Mouse (Mus musculus): ENCODE data around the gene Kmo.

Gene Kmo

DNA sequence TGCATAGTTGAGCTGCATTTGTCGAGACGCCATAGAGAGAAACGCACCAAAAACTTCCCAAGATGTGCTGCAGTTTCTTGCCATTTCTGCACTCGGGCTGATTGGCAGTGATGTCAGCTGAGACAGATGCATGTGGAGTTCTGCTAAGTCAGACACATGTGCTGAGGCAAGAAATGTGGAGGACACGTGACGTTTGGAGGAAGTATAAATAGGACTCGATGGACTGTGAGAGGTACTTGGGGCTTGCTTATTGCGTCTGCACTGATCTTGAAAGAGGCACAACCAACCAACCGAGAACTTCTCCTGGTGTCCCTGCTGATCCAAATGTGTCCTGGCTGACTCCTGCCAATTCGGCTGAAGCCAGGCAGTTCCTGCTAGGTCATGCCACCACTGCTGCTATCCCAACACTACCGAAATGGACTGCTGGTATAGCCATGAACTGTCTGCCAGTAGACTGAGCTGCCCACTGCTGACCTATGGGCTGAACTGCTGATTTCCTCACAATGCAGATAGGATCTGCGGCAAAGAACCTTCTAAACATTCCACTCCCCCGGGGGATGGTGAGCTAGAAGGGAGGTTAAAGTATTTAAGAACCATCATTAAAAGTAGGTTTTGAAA, at the start of gene Kmo:
Kmo (plus strand) TSS at position 568 of the 618 bp plus-strand sequence.
- DNase-seq, result no peak

DNA sequence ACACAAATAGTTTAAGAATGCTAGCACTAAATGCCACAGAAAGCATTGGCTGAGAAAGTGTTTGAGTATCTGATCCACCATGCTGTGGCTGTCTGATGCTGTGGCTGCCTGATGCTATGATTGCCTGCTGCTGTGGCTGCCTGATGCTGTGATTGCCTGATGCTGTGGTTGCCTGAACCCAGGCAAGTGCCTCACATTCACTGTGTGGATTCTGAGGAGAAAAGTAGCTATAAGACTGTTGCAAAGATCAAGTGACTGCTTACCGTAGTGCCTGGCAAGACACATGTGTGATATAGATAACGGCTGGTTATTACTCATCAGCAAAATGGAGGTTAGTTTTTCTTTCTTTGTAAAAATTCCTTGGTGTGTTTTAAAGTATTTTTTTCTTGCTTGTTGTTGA, 46.1 kb upstream of the Kmo start:
- no peak for DNase-seq

DNA sequence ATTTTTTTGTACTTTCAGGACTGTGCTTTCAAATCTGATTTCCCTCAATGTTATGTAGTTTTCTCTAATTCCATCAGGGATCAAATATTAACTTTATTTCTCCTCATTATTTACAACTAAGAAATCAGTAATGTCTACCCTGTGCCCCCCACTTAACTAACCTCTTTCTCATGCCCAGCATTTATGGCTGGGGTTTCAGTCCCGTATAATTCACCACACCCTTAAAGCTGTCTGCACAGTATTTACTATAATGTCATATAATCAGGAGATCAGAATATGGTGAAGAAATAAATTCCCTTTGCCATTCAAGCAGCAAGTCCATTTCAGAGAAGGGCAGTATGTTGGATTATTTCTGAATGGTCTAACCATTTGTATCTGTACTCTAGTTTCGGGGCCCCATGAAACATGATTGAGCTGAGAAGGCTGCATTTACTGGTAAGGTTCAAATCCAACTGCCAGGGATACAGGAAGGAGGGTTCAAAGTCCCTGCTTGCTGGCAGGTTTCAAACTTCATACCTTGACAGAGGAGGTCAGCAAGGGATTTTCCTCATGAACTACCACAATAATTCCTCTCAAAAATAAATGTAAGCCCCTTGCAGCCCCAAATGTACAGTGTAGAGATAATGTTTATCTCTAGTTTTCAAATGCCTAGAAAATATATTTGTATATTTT, 41.6 kb upstream of the Kmo start:
- DNase-seq, result no peak

DNA sequence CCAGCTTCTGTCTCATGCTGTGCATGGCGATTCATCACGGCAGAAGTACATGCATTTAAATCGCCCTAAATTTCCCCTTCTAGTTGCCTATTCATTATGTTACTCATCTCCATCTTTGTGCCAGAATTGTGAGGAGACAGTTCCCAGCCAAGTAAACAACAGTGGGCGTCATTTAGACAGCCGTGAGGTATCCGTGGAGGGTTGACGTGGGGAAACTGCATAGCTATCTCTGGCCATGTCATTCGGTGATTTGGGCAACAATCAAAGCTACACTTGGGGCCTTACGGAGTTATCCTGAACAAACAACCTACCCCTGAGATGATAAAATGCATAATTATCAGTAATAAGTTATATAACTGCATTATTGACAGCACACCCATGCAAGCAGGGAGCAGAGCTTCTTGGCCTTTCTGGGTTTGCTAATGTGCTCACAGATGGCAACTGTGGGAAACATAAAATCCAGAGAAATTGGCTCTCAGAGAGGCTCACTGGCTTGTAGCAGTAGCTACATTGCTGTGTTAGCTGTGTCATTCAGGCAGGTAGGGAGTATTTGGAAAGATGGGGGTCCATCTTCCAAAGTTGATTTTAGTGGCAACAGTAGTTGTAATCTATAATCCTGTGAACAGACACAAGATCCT, 40.5 kb upstream of the Kmo start:
- DNase-seq, result no peak

DNA sequence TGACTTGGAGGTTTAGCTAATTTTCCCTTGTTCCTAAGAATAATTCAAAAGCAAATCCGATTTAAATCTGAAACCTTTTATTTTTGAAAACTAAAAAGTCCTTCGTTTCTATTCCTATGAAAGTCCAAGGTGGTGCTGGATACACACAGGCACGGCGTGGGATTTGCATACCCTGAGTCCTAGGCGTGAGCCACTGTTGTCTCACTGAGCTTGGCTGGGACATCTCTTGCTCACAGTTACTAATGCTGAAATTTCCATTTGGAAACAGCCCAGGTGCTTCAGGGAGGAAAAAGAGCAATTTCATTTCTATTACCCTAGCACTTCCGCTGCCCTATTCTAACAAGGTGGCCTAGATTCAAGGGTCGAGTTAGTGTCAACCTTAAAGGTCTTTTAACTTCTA, 39.8 kb upstream of the Kmo start:
- no peak for DNase-seq

DNA sequence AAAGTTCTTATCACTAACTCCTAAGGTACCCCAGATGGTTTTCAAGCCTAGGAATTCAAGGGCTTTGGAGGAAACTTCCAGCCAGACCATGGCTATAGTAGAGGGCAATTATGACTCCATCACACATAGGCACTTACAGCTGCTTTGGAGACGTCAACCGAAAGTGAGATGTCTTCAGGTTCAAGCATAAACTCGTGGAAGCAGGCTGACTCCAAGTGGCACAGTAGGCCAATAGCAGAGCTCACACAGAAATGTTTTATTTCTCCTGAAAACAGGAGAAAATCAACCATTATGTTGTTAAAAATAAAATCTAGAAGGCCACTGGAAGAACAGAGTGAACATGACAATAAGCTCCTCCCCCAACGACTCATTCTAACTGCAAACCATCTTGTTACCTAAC, 37.4 kb upstream of the Kmo start:
- no peak for DNase-seq

DNA sequence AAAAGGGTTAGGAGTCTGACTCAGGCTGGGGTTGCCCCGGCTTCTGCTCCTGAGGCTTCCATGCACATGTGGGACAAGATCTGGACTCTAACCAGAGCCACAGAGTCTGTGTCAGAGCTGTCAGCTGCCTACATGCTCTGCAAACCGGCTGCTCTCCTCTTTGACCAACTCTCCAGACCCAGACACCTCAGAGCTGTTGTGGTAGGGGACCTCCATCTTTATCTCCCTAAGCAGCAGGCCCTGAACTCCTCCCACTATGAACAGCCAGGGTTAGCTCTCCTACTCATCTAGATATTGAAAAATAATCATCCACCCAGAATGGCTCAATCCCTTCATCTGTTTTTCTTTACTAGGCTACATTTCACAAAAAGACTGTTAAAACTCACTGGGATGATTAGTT, 34.9 kb upstream of the Kmo start:
- DNase-seq, result no peak

DNA sequence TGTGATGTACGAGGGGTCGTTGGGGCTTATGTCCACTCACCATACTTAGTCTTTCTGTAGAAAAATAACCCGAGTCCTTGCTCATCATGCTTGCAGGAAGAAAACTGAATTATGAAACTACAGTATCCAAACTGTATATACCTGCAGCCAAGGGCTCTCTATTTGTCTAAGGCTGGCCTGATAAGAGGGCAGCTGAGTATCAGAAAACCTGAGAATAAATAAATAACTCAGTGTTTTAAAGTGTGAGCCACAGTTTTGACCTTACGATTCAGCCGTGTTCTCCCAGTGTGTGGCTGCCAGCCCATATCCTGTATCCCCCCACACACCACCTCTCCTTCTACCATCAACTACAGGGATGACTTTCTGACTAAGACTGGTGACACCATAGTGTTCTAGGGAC, 33.5 kb upstream of the Kmo start:
- DNase-seq, result no peak

DNA sequence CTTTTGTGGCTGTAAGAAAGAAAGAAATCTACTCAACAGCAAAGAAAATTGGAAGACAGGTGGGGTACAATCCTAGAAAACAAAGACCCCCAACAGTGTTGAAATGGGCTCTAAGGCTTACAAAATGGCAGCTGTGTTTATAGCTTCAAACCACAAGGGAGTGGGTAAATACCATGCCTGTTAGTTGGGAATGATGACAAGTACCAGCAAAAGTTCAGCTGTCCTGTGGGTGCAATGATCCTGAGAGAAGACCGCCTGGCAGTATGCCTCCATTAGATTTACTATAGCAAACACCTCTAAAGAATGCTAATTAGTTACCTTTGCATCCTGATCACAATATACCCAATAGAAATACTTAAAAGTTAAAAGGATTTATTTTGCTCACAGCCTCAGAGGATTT, 27.3 kb upstream of the Kmo start:
- no peak for DNase-seq

DNA sequence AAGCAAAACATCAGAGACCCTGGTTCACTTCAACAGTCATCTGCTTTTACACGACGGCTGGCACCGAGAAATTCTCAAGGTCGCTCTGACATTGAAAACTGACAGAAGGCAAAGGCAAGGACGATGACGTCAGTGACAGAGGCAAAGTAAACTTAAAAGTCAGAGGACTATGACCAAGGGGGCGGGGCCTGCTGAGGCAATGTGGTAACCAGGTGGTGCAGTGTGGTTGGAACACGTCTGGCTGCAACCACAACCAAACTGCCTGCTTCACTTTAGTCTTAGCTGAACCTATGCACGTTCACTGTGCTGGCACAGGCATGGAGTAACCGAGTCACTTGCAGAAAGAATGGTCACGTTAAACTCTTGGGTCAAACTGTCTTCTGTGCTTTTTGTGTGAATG, 17.9 kb upstream of the Kmo start:
- DNase-seq, result peak; percentile 29

DNA sequence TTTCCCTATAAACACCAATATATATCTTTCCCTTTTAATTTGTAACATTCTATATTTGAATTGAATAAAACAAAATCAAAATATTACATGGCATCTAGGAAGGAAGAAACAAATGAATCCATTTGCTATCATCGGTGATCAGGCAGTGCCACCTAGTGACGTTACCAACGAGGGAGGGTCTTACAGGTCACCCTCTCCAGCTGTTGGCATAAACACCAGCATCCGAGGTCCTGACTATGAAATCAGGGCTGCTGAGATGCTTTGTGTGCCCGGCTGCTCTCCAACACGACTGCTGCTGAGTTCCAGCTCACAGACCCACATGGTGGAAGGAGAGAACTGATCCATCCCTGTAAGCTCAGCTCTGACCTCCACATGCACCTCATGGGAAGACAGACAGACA, 16.8 kb upstream of the Kmo start:
- no peak for DNase-seq

DNA sequence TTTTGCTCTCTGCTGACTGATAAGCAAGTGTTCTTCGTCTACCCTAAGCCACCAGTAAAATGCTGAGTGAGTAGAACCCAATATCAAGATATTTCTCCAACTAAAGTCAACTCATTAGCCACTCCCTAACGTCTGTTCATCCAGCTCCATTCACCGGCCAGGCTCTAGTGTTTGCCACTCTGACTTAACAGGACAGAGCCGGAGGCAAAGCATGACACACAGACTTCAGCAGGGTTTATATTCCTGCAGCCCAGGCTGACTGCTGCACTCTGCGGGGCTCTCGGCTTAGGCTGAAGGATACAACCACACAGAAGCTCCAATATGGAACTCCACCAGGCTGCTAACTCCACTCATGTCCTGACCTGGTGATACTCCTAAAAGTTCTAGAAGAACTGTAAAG, 12.9 kb upstream of the Kmo start:
- no peak for DNase-seq

DNA sequence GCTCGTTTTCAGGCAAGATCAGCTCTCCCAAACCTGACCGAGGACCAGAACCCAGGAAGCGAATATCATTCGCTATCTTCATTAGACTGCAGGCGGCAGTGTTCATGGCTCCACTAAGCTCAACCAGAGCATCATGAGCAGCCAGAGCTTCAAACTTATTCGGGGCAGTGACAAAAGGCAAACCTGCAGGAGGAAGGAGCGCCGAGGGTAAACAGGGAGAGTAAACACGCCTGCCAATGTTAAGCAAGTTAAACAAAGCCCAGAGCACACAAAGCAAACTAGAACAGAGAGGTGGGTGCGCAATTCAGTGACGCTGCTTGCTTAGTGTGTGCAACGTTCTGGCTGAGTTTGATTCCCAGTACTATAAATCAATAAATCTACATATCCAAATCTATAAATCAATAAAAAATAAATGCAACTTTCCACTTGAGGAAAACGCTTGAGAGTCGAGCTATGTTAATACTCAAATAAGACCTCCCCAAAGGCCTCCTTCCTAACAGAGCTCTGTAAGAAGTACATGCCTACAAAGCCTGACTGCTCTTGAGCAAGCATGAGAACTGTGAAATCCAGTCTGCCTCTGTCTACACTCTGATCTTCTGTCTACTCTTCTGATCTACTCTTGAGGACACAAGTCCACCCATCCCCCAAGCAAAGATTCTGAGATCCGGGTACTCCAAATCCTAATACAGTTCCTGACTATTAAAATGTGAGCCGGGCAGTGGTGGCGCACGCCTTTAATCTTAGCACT, 12.2 kb upstream of the Kmo start:
- DNase-seq, result no peak

DNA sequence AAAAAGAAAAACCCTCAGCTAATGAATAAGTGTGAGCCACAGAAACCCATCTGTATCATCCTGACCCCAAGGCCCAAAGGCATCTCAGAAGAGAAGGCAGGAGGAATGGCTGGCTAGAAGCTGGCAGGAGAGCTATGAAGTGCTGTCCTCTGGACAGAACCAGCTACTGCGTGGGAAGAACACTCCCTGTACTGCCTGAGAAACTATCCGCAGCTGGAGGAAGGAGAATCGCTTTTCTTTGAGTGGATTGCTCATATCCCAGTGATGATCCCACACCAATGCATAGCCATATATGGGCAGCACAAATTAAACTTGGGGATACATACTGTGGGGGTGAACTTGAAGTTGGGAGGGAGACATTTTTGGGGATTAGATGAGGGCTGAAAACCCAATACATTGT, 11.5 kb upstream of the Kmo start:
- no peak for DNase-seq

DNA sequence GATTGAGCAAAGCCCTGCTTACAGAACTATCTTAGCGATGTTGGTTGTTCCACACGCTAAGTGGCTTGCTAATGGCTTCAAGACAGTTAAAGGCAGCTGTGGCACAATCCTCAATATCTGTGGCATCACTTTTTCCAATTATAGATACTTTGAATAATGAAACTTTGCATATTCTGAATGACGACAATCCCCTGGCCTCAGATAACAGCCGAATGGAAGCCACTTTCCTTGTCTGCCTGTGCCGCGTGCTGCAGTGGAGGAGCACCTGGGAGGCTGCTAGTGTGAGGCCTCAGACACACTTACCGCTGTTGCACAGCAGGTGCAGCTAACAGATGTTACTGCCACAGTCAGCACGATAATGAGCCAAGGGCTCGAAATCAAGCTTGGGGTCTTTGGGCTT, 5.2 kb upstream of the Kmo start:
- no peak for DNase-seq

DNA sequence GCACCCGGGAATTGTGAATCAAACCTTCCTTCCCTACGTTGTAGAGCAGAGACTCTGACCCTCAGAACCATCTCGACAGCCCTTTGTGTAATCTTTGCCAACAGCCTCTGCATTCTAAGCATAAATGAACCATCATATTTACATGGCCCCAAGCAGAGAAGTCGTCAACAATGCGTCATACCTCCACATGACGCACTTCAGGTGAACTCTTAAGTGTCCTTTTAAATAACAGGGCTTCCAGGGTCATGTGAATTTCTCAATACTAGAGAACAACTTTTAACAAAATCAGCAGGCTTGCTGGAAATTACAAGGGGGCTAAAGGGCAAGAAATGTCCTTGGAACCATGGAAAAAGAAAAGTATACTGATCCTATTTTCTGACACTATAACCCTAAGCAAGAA, 3.5 kb downstream of the Kmo start:
- DNase-seq, result no peak

DNA sequence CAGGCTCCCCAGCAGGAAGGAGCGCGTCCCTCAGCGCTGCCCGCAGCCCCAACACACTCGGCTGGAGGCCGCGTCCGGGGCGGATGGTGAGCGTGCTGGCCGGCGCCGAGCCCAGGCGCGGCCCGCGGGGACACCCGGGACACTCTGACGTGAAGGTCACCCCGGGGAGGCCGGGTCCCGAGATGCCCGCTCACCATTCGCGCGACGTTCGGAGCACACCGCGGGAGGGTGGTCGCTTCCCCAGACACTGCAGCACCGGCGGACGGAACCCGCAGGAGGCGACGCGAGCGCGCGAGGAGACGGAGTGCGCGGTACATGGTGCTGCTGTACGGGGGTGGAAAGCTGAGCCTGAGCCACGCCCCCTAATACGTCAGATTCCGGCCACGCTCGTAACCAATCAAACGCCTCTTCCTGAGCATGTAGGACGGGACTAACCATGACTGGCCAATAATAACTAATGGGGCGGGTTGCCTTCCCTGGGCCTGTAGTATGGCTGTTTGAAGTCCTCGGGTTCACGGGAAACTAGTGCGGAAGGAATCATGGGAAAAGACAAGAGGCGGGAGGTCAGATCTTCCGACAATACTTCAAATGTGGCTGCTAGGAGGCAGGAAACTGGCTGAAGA, 5.2 kb downstream of the Kmo start, which contains the start of gene Fh1:
Fh1 (minus strand) TSS at position 379 of the 623 bp plus-strand sequence.
- peak; percentile 95 for DNase-seq

DNA sequence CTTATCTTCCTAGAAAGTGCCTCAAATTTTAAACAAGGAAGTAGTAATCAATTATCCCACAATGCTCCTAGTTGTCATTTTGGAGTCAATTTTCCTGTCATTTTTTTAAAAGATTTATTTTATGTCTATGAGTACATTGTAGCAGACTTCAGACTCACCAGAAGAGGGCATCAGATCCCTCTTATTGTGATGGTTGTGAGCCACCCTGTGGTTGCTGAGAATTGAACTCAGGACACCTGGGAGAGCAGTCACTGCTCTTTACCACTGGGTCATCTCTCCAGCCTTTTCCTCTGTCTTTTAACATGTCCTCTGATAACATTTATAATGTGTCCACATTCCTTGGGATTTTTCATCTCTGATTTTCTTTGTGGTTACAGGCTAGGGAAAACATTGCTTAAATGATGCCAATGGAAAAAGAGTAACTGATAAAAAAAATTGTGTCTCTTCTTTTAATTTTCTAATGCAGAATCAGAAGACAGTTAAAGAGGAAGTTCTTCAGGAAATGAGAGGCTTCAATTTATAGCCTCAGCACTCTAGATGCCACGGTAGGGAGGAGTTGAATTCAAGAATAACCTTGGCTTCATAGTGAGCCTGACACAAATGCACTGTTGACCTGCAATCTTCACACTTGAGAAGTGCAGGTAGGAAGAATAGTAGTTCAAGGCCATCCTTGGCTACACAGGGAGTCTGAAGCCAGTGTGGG, 6.0 kb downstream of the Kmo start:
- peak; percentile 34 for DNase-seq

DNA sequence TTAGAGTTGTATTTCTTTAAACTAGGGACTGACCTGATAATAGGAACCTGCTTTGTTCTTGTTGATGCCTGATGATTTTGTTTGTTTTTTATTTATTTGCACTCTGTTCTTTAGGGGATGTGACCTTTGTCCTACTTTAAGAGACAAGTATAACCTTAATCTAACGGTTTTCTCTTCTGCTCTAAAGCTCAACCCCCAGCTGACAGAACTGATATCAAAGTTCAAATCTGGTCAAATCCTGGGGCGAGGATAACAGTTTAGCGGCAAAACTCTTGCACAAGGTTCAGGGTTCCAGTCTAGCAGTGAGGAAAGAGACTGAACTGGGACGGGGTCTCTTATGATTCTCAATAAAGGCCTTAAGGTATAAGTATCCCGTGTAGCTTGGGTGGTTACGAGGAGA, 9.1 kb downstream of the Kmo start:
- DNase-seq, result no peak

DNA sequence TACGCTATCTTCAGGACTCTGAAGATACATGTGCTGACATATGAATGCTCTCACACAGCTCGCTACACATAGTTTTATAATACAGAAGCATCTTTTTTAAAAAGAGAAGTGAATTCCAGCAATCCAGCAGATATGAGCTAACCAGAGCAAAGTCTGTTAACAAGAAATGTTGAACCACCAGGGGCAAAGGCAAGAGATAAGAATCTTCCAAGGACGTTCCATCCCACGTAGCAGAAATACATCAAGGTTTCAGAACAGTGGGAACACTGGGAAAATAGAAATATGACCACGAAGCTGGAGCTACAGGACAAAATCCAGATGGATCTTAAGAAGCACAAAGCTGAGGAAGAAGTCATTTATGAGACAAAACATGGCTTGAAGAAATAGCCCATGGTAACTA, 10.2 kb downstream of the Kmo start:
- DNase-seq, result no peak

DNA sequence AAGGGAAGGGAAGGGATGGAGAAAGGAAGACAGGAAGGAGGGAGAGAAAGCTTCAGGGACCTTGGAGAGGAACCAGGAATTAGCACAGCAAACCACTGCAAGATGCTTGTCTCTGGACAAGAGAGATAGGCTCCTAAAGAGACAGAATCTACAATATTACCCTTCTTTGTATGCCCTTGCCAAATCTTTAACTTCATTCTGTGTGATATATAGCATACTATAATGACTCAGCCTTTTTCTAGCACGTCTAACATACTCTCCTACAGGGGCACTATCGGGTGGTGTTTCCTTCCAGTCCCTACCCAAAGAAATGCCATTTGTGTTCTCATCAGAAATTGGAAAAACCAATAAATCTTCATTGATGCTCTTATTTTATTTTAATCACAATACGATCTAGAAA, 10.9 kb downstream of the Kmo start:
- DNase-seq, result no peak

DNA sequence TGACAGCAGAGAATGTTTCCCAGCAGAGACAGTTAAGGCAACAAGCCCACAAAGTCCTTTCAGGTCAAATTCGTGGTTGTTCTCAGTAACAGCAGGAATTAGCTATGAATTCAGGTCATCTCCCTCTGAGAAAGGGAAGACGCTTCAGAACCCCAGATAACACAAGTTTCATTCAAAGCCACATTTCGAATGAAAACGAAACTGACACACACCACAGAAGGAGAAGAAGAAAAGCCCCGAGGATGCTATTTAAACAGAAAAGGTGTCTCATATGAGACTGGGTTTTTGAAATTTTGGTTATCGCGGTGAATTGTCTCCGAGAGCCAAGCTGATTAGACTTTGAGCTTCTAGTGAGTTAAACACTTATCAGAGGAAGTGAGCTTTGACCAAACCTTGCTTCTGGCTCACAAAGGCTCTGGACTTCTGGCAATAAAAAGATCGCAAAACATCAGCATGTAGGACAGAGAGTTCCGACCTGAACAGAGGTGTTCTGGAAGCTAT, 11.6 kb downstream of the Kmo start:
- no peak for DNase-seq

DNA sequence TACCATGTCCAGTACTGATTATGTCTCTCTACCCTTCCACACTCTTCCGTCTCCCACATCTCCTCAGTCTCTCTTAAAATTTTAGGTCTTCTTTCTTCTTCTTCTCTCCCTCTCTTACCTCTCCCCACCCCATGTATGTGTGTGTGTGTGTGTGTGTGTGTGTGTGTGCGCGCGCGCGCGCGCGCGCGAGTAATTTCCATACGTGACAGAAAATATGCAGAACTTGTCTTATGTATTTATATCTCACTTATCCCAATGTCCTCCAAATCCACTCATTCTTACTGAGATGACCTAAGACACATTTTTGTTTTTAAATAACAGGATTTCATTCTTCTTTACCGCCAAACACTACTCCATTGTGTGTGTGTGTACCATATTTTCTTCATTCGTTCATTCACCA, 12.3 kb downstream of the Kmo start:
- no peak for DNase-seq

Data from thymus, postnatal 4 days (tissue).